Mouse (Mus musculus) CD4-positive, CD25-positive, alpha-beta regulatory T cell, adult 4 months (primary cell): ENCODE data around the gene B3galnt1. TPM values are rescaled to one million over a fixed set of nuclear protein-coding genes. Genes with fewer than 3 reads are reported as not detected.
"Not testable (repeated sequence)": the region's sequence is repeated elsewhere in the genome, so short reads cannot be mapped to it uniquely, and the experiment has no call there.

Experiments
- ATAC-seq: one replicate; pipeline ENCODE4 v1.8.0; 2017
- polyA plus RNA-seq, 2 experiments: library from polyadenylated mRNA; unstranded; fragments of 100-300 nt; shearing (Covaris generic); gene quantifications; one replicate each; pipeline ENCODE4 v1.2.1; 2017

The B3galnt1 gene
- under 1 TPM in 1 of 2 experiments, not detected in 1; 0.16 TPM for polyA plus RNA-seq

GRCm38 (mm10) chr3:69598261-69599165 lies at the start of gene B3galnt1:
TSS of gene B3galnt1 (minus strand) at chr3:69598960.
- no peak for ATAC-seq

GRCm38 (mm10) chr3:69634521-69634920 lies 35.8 kb upstream of the B3galnt1 start:
- no peak for ATAC-seq

- ATAC-seq = no peak
Measured at GRCm38 (mm10) chr3:69633706-69634420, 35.1 kb upstream of the B3galnt1 start.

GRCm38 (mm10) chr3:69626963-69627590 lies 28.3 kb upstream of the B3galnt1 start:
- ATAC-seq = no peak

- ATAC-seq = no peak
Measured at GRCm38 (mm10) chr3:69626213-69626962, 27.6 kb upstream of the B3galnt1 start.

GRCm38 (mm10) chr3:69624182-69624581 lies 25.4 kb upstream of the B3galnt1 start:
- ATAC-seq = no peak

GRCm38 (mm10) chr3:69607909-69608308 lies 9.1 kb upstream of the B3galnt1 start:
- ATAC-seq = no peak

GRCm38 (mm10) chr3:69607468-69607867 lies 8.7 kb upstream of the B3galnt1 start:
- no peak for ATAC-seq

- no peak for ATAC-seq
Measured at GRCm38 (mm10) chr3:69606923-69607322, 8.2 kb upstream of the B3galnt1 start.

- no peak for ATAC-seq
Measured at GRCm38 (mm10) chr3:69599166-69599500, 373 bp upstream of the B3galnt1 start.

GRCm38 (mm10) chr3:69597816-69598215 lies 944 bp downstream of the B3galnt1 start:
- ATAC-seq = no peak

GRCm38 (mm10) chr3:69597211-69597610 lies 1.5 kb downstream of the B3galnt1 start:
- no peak for ATAC-seq

- no peak for ATAC-seq
Measured at GRCm38 (mm10) chr3:69596116-69596515, 2.6 kb downstream of the B3galnt1 start.

- ATAC-seq = no peak
Measured at GRCm38 (mm10) chr3:69594071-69594470, 4.7 kb downstream of the B3galnt1 start.

GRCm38 (mm10) chr3:69593426-69593825 lies 5.3 kb downstream of the B3galnt1 start:
- no peak for ATAC-seq

- no peak for ATAC-seq
Measured at GRCm38 (mm10) chr3:69588101-69588760, 10.5 kb downstream of the B3galnt1 start.

- ATAC-seq = no peak
Measured at GRCm38 (mm10) chr3:69583798-69584197, 15.0 kb downstream of the B3galnt1 start.

GRCm38 (mm10) chr3:69578791-69579190 lies 20.0 kb downstream of the B3galnt1 start:
- no peak for ATAC-seq

GRCm38 (mm10) chr3:69576715-69577114 lies 22.0 kb downstream of the B3galnt1 start:
- no peak for ATAC-seq

GRCm38 (mm10) chr3:69575577-69575976 lies 23.2 kb downstream of the B3galnt1 start:
- no peak for ATAC-seq

- ATAC-seq = no peak
Measured at GRCm38 (mm10) chr3:69572561-69572960, 26.2 kb downstream of the B3galnt1 start.

- not testable (repeated sequence) for ATAC-seq
Measured at GRCm38 (mm10) chr3:69565586-69565985, 33.2 kb downstream of the B3galnt1 start.
